Mouse (Mus musculus) embryonic fibroblast, embryonic 13.5 days (primary cell): ENCODE results near the gene Srsf5.

Experiments
- CTCF ChIP-seq: IDR thresholded peaks from 2 replicates; pipeline ENCODE4 v1.5.1; 2011; ENCODE audit warnings: mild to moderate bottlenecking, control low read depth, low read length, moderate library complexity, borderline replicate concordance; ENCODE audit not compliant: insufficient read depth
- POLR2A ChIP-seq: IDR thresholded peaks from 2 replicates; pipeline ENCODE4 v1.6.1; 2011; ENCODE audit warnings: low read depth, mild to moderate bottlenecking, control low read depth, low read length, moderate library complexity

GRCm38 (mm10) chr12:80995326-80995725, 50.0 kb downstream of the Srsf5 start:
- TF ChIP-seq CTCF (no peak), POLR2A (no peak)
